Mouse (Mus musculus): Measurements from ENCODE around the gene Nectin2. TPM values are rescaled to one million over a fixed set of nuclear protein-coding genes. Genes with fewer than 3 reads are reported as not detected.
"Not testable (repeated sequence)": the region's sequence is repeated elsewhere in the genome, so short reads cannot be mapped to it uniquely, and the experiment has no call there.

Nectin2 gene
- 12.7 and 12.9 TPM in 2 replicates for polyA plus RNA-seq (2012; ENCODE audit: insufficient read depth, insufficient read length, missing spikeins)

- TF ChIP-seq CTCF (IDR thresholded peaks at IDR 0.05; ENCODE audit: low read depth, low read length) (peak; percentile 67), POLR2A (IDR thresholded peaks at IDR 0.05; ENCODE audit: borderline replicate concordance, low read depth, low read length) (no peak)
- Histone ChIP-seq H3K4me1 (ENCODE audit: control insufficient read depth, insufficient read depth, low read length) (peaks cover 27% of the 10 kb centered on the region), H3K4me3 (ENCODE audit: insufficient read depth, low read length) (peak within 1 kb of the TSS; percentile 61), H3K27ac (ENCODE audit: insufficient read depth, low read depth, low read length) (0 out of 2 replicates have a peak within 1 kb of the TSS, but pooled peaks have one; percentile 3)
Measured at GRCm38 (mm10) chr7:19750217-19751069, at the start of gene Nectin2. TSS of gene Nectin2 (minus strand) at chr7:19750483.

GRCm38 (mm10) chr7:19796697-19797588, 46.7 kb upstream of the Nectin2 start, which contains the start of gene Cblc:
TSS of gene Cblc (minus strand) at chr7:19796809.
- Histone ChIP-seq H3K4me1 (ENCODE audit: control insufficient read depth, insufficient read depth, low read length) (peaks cover 7% of the 10 kb centered on the region), H3K4me3 (ENCODE audit: insufficient read depth, low read length) (peak within 1 kb of the TSS; percentile 29), H3K27ac (ENCODE audit: insufficient read depth, low read depth, low read length) (no peak within 1 kb of the TSS)
- peak; percentile 78 for TF ChIP-seq CTCF (IDR thresholded peaks at IDR 0.05; ENCODE audit: low read depth, low read length)
- TF ChIP-seq POLR2A (IDR thresholded peaks at IDR 0.05; ENCODE audit: borderline replicate concordance, low read depth, low read length): no peak

- no peak overlapping the region for H3K27ac ChIP-seq (ENCODE audit: insufficient read depth, low read depth, low read length)
- H3K4me1 ChIP-seq (ENCODE audit: control insufficient read depth, insufficient read depth, low read length): peaks cover 7% of the 10 kb centered on the region
- TF ChIP-seq POLR2A (IDR thresholded peaks at IDR 0.05; ENCODE audit: borderline replicate concordance, low read depth, low read length) (no peak), CTCF (IDR thresholded peaks at IDR 0.05; ENCODE audit: low read depth, low read length) (no peak)
- no peak overlapping the region for H3K4me3 ChIP-seq (ENCODE audit: insufficient read depth, low read length)
Measured at GRCm38 (mm10) chr7:19796254-19796653, 46.0 kb upstream of the Nectin2 start.

- TF ChIP-seq POLR2A (IDR thresholded peaks at IDR 0.05; ENCODE audit: borderline replicate concordance, low read depth, low read length) (no peak), CTCF (IDR thresholded peaks at IDR 0.05; ENCODE audit: low read depth, low read length) (no peak)
Measured at GRCm38 (mm10) chr7:19795236-19795635, 45.0 kb upstream of the Nectin2 start.

GRCm38 (mm10) chr7:19792701-19793630, 42.7 kb upstream of the Nectin2 start:
- TF ChIP-seq POLR2A (IDR thresholded peaks at IDR 0.05; ENCODE audit: borderline replicate concordance, low read depth, low read length): no peak
- TF ChIP-seq CTCF (IDR thresholded peaks at IDR 0.05; ENCODE audit: low read depth, low read length): no peak
- Histone ChIP-seq H3K27ac (ENCODE audit: insufficient read depth, low read depth, low read length) (no peak overlapping the region), H3K4me1 (ENCODE audit: control insufficient read depth, insufficient read depth, low read length) (peaks cover 7% of the 10 kb centered on the region), H3K4me3 (ENCODE audit: insufficient read depth, low read length) (no peak overlapping the region)

More at GRCm38 (mm10) chr7:19795236-19795635, 45.0 kb upstream of the Nectin2 start:
- Histone ChIP-seq H3K27ac (ENCODE audit: insufficient read depth, low read depth, low read length) (no peak overlapping the region), H3K4me3 (ENCODE audit: insufficient read depth, low read length) (no peak overlapping the region), H3K4me1 (ENCODE audit: control insufficient read depth, insufficient read depth, low read length) (peaks cover 7% of the 10 kb centered on the region)

- not testable (repeated sequence) for H3K4me3 ChIP-seq (ENCODE audit: insufficient read depth, low read length); H3K4me1 ChIP-seq (ENCODE audit: control insufficient read depth, insufficient read depth, low read length); H3K27ac ChIP-seq (ENCODE audit: insufficient read depth, low read depth, low read length)
Measured at GRCm38 (mm10) chr7:19791504-19791903, 41.2 kb upstream of the Nectin2 start.

GRCm38 (mm10) chr7:19789904-19790347, 39.6 kb upstream of the Nectin2 start:
- peaks cover 7% of the 10 kb centered on the region for H3K4me1 ChIP-seq (ENCODE audit: control insufficient read depth, insufficient read depth, low read length)
- peak overlapping the region; percentile 55 for H3K4me3 ChIP-seq (ENCODE audit: insufficient read depth, low read length)
- no peak overlapping the region for H3K27ac ChIP-seq (ENCODE audit: insufficient read depth, low read depth, low read length)
- no peak for TF ChIP-seq POLR2A (IDR thresholded peaks at IDR 0.05; ENCODE audit: borderline replicate concordance, low read depth, low read length)
- peak; percentile 93 for TF ChIP-seq CTCF (IDR thresholded peaks at IDR 0.05; ENCODE audit: low read depth, low read length)

GRCm38 (mm10) chr7:19785874-19786458, 35.7 kb upstream of the Nectin2 start:
- Histone ChIP-seq H3K4me3 (ENCODE audit: insufficient read depth, low read length) (no peak overlapping the region), H3K27ac (ENCODE audit: insufficient read depth, low read depth, low read length) (no peak overlapping the region), H3K4me1 (ENCODE audit: control insufficient read depth, insufficient read depth, low read length) (no peaks in the 10 kb centered on the region; the same call in 1 of the 2 replicates)
- TF ChIP-seq POLR2A (IDR thresholded peaks at IDR 0.05; ENCODE audit: borderline replicate concordance, low read depth, low read length) (no peak), CTCF (IDR thresholded peaks at IDR 0.05; ENCODE audit: low read depth, low read length) (no peak)
